Mouse (Mus musculus): ENCODE measurements at regions not wholly inside any gene's neighbourhood (a gene's known extent, or its start where the extent isn't known, plus 50 kb on each side); places are given as distances from the start of the nearest gene placed in this dataset.

- no peak for DNase-seq (ENCODE audit: low spot score)
- Histone ChIP-seq H3K36me3 (ENCODE audit: insufficient read depth, low read length) (no peaks in the 10 kb centered on the region), H3K27me3 (ENCODE audit: insufficient read depth, low read length) (no peaks in the 10 kb centered on the region), H3K4me1 (replicated peaks; ENCODE audit: insufficient read depth, low read length) (no peaks in the 10 kb centered on the region), H3K4me2 (ENCODE audit: low read length) (no peak overlapping the region), H3K27ac (no peak overlapping the region), H3K9ac (ENCODE audit: low read depth, low read length) (no peak overlapping the region), H3K9me3 (replicated peaks; ENCODE audit: low read length) (no peaks in the 10 kb centered on the region), H3K4me3 (replicated peaks; ENCODE audit: low read depth, low read length) (no peak overlapping the region)
- TF ChIP-seq CTCF (IDR thresholded peaks at IDR 0.05; ENCODE audit: low read depth) = no peak
- ATAC-seq (replicated peaks; ENCODE audit: low FRiP score, low read depth) = no peak
- WGBS = 77% methylated on average over 4 of the region's 4 CpGs
Observed at GRCm38 (mm10) chr6:53233777-53234176, 53.3 kb upstream of the Creb5 start.

DNA sequence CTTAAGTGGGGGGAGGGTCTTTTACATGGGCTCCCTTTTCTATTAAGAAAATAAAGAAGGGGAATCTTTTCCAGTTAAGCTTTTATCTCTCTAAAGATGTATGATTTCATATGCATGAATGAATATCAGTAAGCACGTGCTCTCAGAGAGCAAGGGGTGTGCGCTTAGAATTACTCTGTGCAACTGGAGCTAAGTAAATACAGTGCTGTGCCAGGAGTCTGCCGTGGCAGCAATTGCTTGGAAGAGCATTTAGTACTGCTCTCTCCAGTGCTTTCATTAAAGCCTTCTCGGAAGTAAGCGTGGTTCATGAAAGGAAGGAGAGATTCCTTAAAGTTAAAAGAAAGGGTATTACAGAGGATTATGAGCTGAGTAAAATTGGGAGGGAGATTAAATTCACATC, 54.5 kb upstream of the Creb5 start:
- DNase-seq (ENCODE audit: low spot score) (peak; percentile 6), ATAC-seq (replicated peaks; ENCODE audit: low FRiP score, low read depth) (no peak)
- H3K4me3 ChIP-seq (replicated peaks; ENCODE audit: low read depth, low read length) = no peak overlapping the region
- H3K9me3 ChIP-seq (replicated peaks; ENCODE audit: low read length) = no peaks in the 10 kb centered on the region
- H3K4me2 ChIP-seq (ENCODE audit: low read length) = no peak overlapping the region
- no peak overlapping the region for H3K27ac ChIP-seq
- WGBS = 54% methylated on average over 5 of the region's 5 CpGs
- H3K4me1 ChIP-seq (replicated peaks; ENCODE audit: insufficient read depth, low read length) = no peaks in the 10 kb centered on the region
- H3K27me3 ChIP-seq (ENCODE audit: insufficient read depth, low read length) = no peaks in the 10 kb centered on the region
- no peak for TF ChIP-seq CTCF (IDR thresholded peaks at IDR 0.05; ENCODE audit: low read depth)
- no peaks in the 10 kb centered on the region for H3K36me3 ChIP-seq (ENCODE audit: insufficient read depth, low read length)
- no peak overlapping the region for H3K9ac ChIP-seq (ENCODE audit: low read depth, low read length)

DNA sequence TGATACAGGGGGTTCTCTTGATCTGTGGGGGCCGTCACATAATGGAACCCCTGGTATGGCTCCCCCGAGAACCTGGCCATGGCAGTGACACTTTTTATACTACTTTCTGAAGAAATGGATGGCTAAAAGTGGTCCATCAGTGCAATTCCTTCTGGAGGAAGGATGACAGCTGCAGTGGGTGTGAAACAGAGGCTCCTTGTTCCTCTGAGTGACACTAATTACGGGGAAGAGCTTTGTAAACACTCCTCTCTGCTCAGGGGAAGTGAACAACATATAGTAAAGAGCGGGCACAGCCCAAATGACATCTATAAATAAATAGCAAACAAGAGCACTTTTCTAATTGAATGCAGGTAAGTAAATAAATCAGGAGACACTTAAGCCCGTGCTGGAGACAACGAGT, 57.7 kb upstream of the Creb5 start:
- no peaks in the 10 kb centered on the region for H3K4me1 ChIP-seq (replicated peaks; ENCODE audit: insufficient read depth, low read length)
- no peak overlapping the region for H3K9ac ChIP-seq (ENCODE audit: low read depth, low read length)
- no peaks in the 10 kb centered on the region for H3K9me3 ChIP-seq (replicated peaks; ENCODE audit: low read length)
- no peak overlapping the region for H3K4me2 ChIP-seq (ENCODE audit: low read length)
- no peaks in the 10 kb centered on the region for H3K36me3 ChIP-seq (ENCODE audit: insufficient read depth, low read length)
- no peaks in the 10 kb centered on the region for H3K27me3 ChIP-seq (ENCODE audit: insufficient read depth, low read length)
- no peak overlapping the region for H3K27ac ChIP-seq
- no peak overlapping the region for H3K4me3 ChIP-seq (replicated peaks; ENCODE audit: low read depth, low read length)
- DNase-seq (ENCODE audit: low spot score) (no peak), ATAC-seq (replicated peaks; ENCODE audit: low FRiP score, low read depth) (no peak)
- 38% methylated on average over 6 of the region's 6 CpGs for WGBS
- TF ChIP-seq CTCF (IDR thresholded peaks at IDR 0.05; ENCODE audit: low read depth) = no peak

GRCm38 (mm10) chr6:53222104-53222503, 65.0 kb upstream of the Creb5 start:
- DNase-seq (ENCODE audit: low spot score) = no peak
- 82% methylated on average over 8 of the region's 8 CpGs for WGBS
- Histone ChIP-seq H3K27ac (no peak overlapping the region), H3K4me1 (replicated peaks; ENCODE audit: insufficient read depth, low read length) (no peaks in the 10 kb centered on the region), H3K4me2 (ENCODE audit: low read length) (no peak overlapping the region), H3K27me3 (ENCODE audit: insufficient read depth, low read length) (no peaks in the 10 kb centered on the region), H3K4me3 (replicated peaks; ENCODE audit: low read depth, low read length) (no peak overlapping the region), H3K9me3 (replicated peaks; ENCODE audit: low read length) (no peaks in the 10 kb centered on the region), H3K36me3 (ENCODE audit: insufficient read depth, low read length) (no peaks in the 10 kb centered on the region), H3K9ac (ENCODE audit: low read depth, low read length) (no peak overlapping the region)
- no peak for ATAC-seq (replicated peaks; ENCODE audit: low FRiP score, low read depth)
- no peak for TF ChIP-seq CTCF (IDR thresholded peaks at IDR 0.05; ENCODE audit: low read depth)

DNA sequence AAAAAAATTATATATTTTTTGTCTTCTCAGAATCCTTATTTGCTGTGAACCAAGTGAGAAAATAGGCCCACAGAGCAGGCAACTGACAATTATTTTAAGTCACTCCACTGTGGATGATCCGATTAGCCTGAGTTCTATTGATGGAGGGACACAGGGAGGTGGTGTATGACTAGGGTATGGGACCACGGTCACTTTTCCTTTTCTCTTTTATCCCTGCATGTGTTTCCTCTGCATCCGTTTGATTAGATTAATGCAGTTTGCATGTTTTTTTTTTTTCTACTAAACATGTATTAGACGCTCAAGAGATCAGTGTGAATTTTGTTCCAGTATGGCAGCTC, 65.4 kb upstream of the Creb5 start:
- 86% methylated on average over 4 of the region's 4 CpGs for WGBS
- no peaks in the 10 kb centered on the region for H3K9me3 ChIP-seq (replicated peaks; ENCODE audit: low read length)
- ATAC-seq (replicated peaks; ENCODE audit: low FRiP score, low read depth) = no peak
- no peak overlapping the region for H3K9ac ChIP-seq (ENCODE audit: low read depth, low read length)
- H3K27ac ChIP-seq = no peak overlapping the region
- H3K36me3 ChIP-seq (ENCODE audit: insufficient read depth, low read length) = no peaks in the 10 kb centered on the region
- no peak for DNase-seq (ENCODE audit: low spot score)
- H3K4me1 ChIP-seq (replicated peaks; ENCODE audit: insufficient read depth, low read length) = no peaks in the 10 kb centered on the region
- no peak overlapping the region for H3K4me3 ChIP-seq (replicated peaks; ENCODE audit: low read depth, low read length)
- H3K4me2 ChIP-seq (ENCODE audit: low read length) = no peak overlapping the region
- no peak for TF ChIP-seq CTCF (IDR thresholded peaks at IDR 0.05; ENCODE audit: low read depth)
- H3K27me3 ChIP-seq (ENCODE audit: insufficient read depth, low read length) = no peaks in the 10 kb centered on the region

DNA sequence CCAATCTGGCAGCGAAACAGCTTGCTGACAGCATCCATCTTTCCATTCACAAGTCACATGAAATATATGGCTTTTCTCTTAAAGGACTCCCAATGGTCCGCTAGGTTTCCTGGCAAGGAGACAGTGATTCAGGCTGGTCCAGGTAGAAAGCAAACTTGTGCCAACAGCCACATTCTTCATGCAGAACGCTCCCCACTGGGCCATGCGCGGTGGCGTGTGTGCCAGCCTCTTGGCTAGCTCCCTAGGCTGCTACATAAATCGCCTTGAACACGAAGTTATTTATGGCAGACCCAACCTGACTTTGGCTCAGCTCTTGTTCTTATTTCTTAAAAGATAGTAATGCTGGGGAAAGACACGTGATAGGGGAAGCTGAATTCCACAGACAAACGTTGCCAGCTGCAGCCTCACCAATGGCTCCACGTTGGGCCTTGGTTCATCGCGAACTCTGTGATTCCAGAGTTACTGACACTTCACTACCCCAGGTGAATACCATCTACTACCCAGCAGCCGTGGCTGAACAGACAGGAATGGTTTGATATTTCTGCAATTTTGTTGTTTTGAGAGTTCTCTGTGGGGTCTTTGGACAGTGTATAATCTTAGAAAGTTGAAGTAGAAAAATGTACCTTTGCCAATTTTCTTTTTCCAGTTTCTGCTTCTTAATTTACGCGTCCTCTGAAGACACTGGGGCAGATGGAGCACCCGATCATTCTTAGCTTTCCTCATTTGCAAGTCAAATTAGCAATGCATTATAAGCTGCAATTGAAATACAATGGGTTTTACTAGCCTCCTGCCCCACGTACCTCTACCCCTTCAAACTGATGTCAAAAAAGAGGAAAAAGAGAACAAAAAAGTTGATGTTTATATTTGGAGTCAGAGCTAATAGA, 66.0 kb upstream of the Creb5 start:
- Histone ChIP-seq H3K27me3 (ENCODE audit: insufficient read depth, low read length) (no peaks in the 10 kb centered on the region), H3K9me3 (replicated peaks; ENCODE audit: low read length) (no peaks in the 10 kb centered on the region), H3K36me3 (ENCODE audit: insufficient read depth, low read length) (no peaks in the 10 kb centered on the region), H3K27ac (no peak overlapping the region), H3K4me1 (replicated peaks; ENCODE audit: insufficient read depth, low read length) (no peaks in the 10 kb centered on the region), H3K4me2 (ENCODE audit: low read length) (no peak overlapping the region), H3K9ac (ENCODE audit: low read depth, low read length) (no peak overlapping the region), H3K4me3 (replicated peaks; ENCODE audit: low read depth, low read length) (no peak overlapping the region)
- DNase-seq (ENCODE audit: low spot score) (no peak), ATAC-seq (replicated peaks; ENCODE audit: low FRiP score, low read depth) (no peak)
- TF ChIP-seq CTCF (IDR thresholded peaks at IDR 0.05; ENCODE audit: low read depth) = no peak
- 72% methylated on average over 18 of the region's 18 CpGs for WGBS

DNA sequence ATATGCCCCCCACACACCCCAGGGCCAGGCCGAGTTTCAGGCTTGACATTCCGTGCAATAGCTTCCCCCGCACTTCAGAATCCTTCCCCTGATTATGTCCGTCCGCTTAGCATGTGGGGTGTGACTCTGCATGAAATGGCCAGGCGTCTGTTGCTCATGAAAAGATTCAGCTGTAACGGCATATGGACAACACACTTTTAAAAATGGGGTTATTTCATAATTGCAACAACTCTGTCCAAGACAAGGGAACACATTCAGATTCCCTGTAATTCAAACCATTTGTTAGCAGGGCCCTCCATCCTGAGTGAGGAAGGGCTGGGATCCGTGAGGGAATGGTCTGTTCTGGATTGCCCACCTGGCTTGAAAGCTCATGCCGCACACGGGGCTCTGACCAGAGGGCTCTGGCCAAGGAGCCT, 68.2 kb upstream of the Creb5 start:
- ATAC-seq (replicated peaks; ENCODE audit: low FRiP score, low read depth) (no peak), DNase-seq (ENCODE audit: low spot score) (peak; percentile 54)
- Histone ChIP-seq H3K4me1 (replicated peaks; ENCODE audit: insufficient read depth, low read length) (no peaks in the 10 kb centered on the region), H3K9me3 (replicated peaks; ENCODE audit: low read length) (no peaks in the 10 kb centered on the region), H3K9ac (ENCODE audit: low read depth, low read length) (no peak overlapping the region), H3K4me3 (replicated peaks; ENCODE audit: low read depth, low read length) (no peak overlapping the region), H3K27ac (no peak overlapping the region), H3K4me2 (ENCODE audit: low read length) (no peak overlapping the region), H3K36me3 (ENCODE audit: insufficient read depth, low read length) (no peaks in the 10 kb centered on the region), H3K27me3 (ENCODE audit: insufficient read depth, low read length) (no peaks in the 10 kb centered on the region)
- no peak for TF ChIP-seq CTCF (IDR thresholded peaks at IDR 0.05; ENCODE audit: low read depth)
- 61% methylated on average over 10 of the region's 10 CpGs for WGBS

Data from kidney, postnatal 0 days (tissue).